Mouse (Mus musculus) midbrain, embryonic 11.5 days (tissue): ENCODE data around the gene Fbxw8. TPM values are rescaled to one million over a fixed set of nuclear protein-coding genes. Genes with fewer than 3 reads are reported as not detected.

Experiments
- ATAC-seq: fragments of 200-750 bp; cut with Nextera tagmentation; 2 replicates; pipeline ENCODE4 v1.8.0; 2017; ENCODE audit warnings: moderate TSS enrichment, moderate library complexity; ENCODE audit not compliant: low FRiP score
- DNase-seq: peaks from one replicate; pipeline ENCODE4 v3.0.0; 2015; ENCODE audit warnings: low spot score; ENCODE audit errors: missing footprints
- H3K27ac ChIP-seq: fragments of 300-500 bp; sonication (generic); 2 replicates; pipeline ENCODE4 v1.5.1; 2014; ENCODE audit warnings: low read depth, low read length
- H3K27me3 ChIP-seq: fragments of 300-500 bp; sonication (generic); 2 replicates; pipeline ENCODE4 v1.6.1; 2014; ENCODE audit warnings: mild to moderate bottlenecking, low read length, moderate library complexity, mixed read lengths; ENCODE audit not compliant: control insufficient read depth, insufficient read depth
- H3K36me3 ChIP-seq: fragments of 300-500 bp; sonication (generic); 2 replicates; pipeline ENCODE4 v1.6.1; 2014; ENCODE audit warnings: mild to moderate bottlenecking, low read length, moderate library complexity, mixed read lengths; ENCODE audit not compliant: control insufficient read depth, insufficient read depth
- H3K4me1 ChIP-seq: fragments of 300-500 bp; sonication (generic); 2 replicates; pipeline ENCODE4 v1.6.1; 2014; ENCODE audit warnings: low read length; ENCODE audit not compliant: control insufficient read depth, insufficient read depth
- H3K4me2 ChIP-seq: fragments of 300-500 bp; sonication (generic); 2 replicates; pipeline ENCODE4 v1.6.1; 2014; ENCODE audit warnings: mild to moderate bottlenecking, moderate library complexity
- H3K4me3 ChIP-seq: fragments of 300-500 bp; sonication (generic); 2 replicates; pipeline ENCODE4 v1.5.1; 2014; ENCODE audit warnings: low read depth, low read length
- H3K9ac ChIP-seq: fragments of 300-500 bp; sonication (generic); 2 replicates; pipeline ENCODE4 v1.6.1; 2014; ENCODE audit warnings: low read length
- H3K9me3 ChIP-seq: fragments of 300-500 bp; sonication (generic); 2 replicates; pipeline ENCODE4 v1.6.1; 2016; ENCODE audit warnings: low read length; ENCODE audit not compliant: control insufficient read depth
- WGBS: fragments of 180-500 bp; shearing (Covaris S2); extraction: QIAGEN DNeasy Blood & Tissue Kit; methylation state at CpG from one replicate; pipeline ENCODE4 v1.1.7; 2014; 5-methylcytosine and 5-hydroxymethylcytosine counted together
- polyA plus RNA-seq: library from polyadenylated mRNA; unstranded; fragments of >200 nt; fragmentation: Nextera tagmentation; extraction: Ambion mirVana; gene quantifications from 2 replicates; pipeline ENCODE4 v1.2.1, GENCODE M21; 2014

Fbxw8 gene
- polyA plus RNA-seq, 1 experiment from 2014 or later, result 21.1 TPM

GRCm38 (mm10) chr5:118165462-118165861 is 10.2 kb upstream of the Fbxw8 start:
- Histone ChIP-seq H3K27me3 (peaks cover 31% of the 10 kb centered on the region), H3K9me3 (no peaks in the 10 kb centered on the region), H3K36me3 (no peaks in the 10 kb centered on the region), H3K4me2 (no peak overlapping the region), H3K27ac (no peak overlapping the region), H3K9ac (no peak overlapping the region), H3K4me3 (no peak overlapping the region), H3K4me1 (0 out of 2 replicates have a peak, but pooled peaks cover 3% of the 10 kb centered on the region)
- DNase-seq (no peak), ATAC-seq (no peak)

GRCm38 (mm10) chr5:118164581-118164980 is 9.3 kb upstream of the Fbxw8 start, which contains the start of gene Hrk:
Gene Hrk, plus strand, starts transcription at chr5:118164648.
- H3K9me3 ChIP-seq, result no peaks in the 10 kb centered on the region
- no peak within 1 kb of the TSS for H3K4me3 ChIP-seq
- no peak within 1 kb of the TSS for H3K9ac ChIP-seq
- ATAC-seq (no peak), DNase-seq (no peak)
- no peak within 1 kb of the TSS for H3K4me2 ChIP-seq
- no peaks in the 10 kb centered on the region for H3K4me1 ChIP-seq
- peaks cover 22% of the 10 kb centered on the region for H3K27me3 ChIP-seq
- no peak within 1 kb of the TSS for H3K27ac ChIP-seq
- 75% methylated on average over 12 of the region's 12 CpGs for WGBS
- no peaks in the 10 kb centered on the region for H3K36me3 ChIP-seq

GRCm38 (mm10) chr5:118160691-118161090 is 5.4 kb upstream of the Fbxw8 start:
- H3K27me3 ChIP-seq, result peaks cover 3% of the 10 kb centered on the region; the same call in 1 of the 2 replicates
- no peaks in the 10 kb centered on the region for H3K4me1 ChIP-seq
- H3K9me3 ChIP-seq, result no peaks in the 10 kb centered on the region
- H3K9ac ChIP-seq, result no peak overlapping the region
- no peak for ATAC-seq
- no peak for DNase-seq
- H3K4me3 ChIP-seq, result no peak overlapping the region
- H3K36me3 ChIP-seq, result no peaks in the 10 kb centered on the region
- H3K27ac ChIP-seq, result no peak overlapping the region
- 49% methylated on average over 4 of the region's 4 CpGs for WGBS
- H3K4me2 ChIP-seq, result no peak overlapping the region

- 57% methylated on average over 4 of the region's 4 CpGs for WGBS
- ATAC-seq, result no peak
- H3K9ac ChIP-seq, result no peak overlapping the region
- no peaks in the 10 kb centered on the region for H3K27me3 ChIP-seq
- no peak for DNase-seq
- no peaks in the 10 kb centered on the region for H3K36me3 ChIP-seq
- no peak overlapping the region for H3K4me3 ChIP-seq
- H3K9me3 ChIP-seq, result no peaks in the 10 kb centered on the region
- no peak overlapping the region for H3K4me2 ChIP-seq
- H3K4me1 ChIP-seq, result peaks cover 5% of the 10 kb centered on the region
- H3K27ac ChIP-seq, result no peak overlapping the region
Observed at GRCm38 (mm10) chr5:118156976-118157375, 1.7 kb upstream of the Fbxw8 start.

- ATAC-seq, result peak; percentile 46; the same call in 1 of the 2 replicates
- Histone ChIP-seq H3K27me3 (no peaks in the 10 kb centered on the region), H3K4me3 (peak overlapping the region; percentile 97), H3K4me2 (peak overlapping the region; percentile 73), H3K36me3 (no peaks in the 10 kb centered on the region), H3K9me3 (no peaks in the 10 kb centered on the region), H3K27ac (no peak overlapping the region), H3K9ac (peak overlapping the region; percentile 92), H3K4me1 (peaks cover 5% of the 10 kb centered on the region)
- WGBS, result 20% methylated on average over 9 of the region's 9 CpGs
- DNase-seq, result no peak
Observed at GRCm38 (mm10) chr5:118155565-118155947, 292 bp upstream of the Fbxw8 start.

GRCm38 (mm10) chr5:118149711-118150110 is 5.6 kb downstream of the Fbxw8 start:
- Histone ChIP-seq H3K36me3 (no peaks in the 10 kb centered on the region), H3K27ac (no peak overlapping the region), H3K27me3 (no peaks in the 10 kb centered on the region), H3K9ac (no peak overlapping the region), H3K9me3 (no peaks in the 10 kb centered on the region), H3K4me3 (no peak overlapping the region), H3K4me1 (peaks cover 5% of the 10 kb centered on the region), H3K4me2 (no peak overlapping the region)
- 86% methylated on average over 3 of the region's 3 CpGs for WGBS
- peak; percentile 59 for DNase-seq
- no peak for ATAC-seq

- no peak overlapping the region for H3K9ac ChIP-seq
- H3K27me3 ChIP-seq, result no peaks in the 10 kb centered on the region
- H3K9me3 ChIP-seq, result no peaks in the 10 kb centered on the region
- no peak overlapping the region for H3K4me3 ChIP-seq
- no peak overlapping the region for H3K4me2 ChIP-seq
- DNase-seq, result peak; percentile 17
- no peaks in the 10 kb centered on the region for H3K36me3 ChIP-seq
- no peaks in the 10 kb centered on the region for H3K4me1 ChIP-seq
- 88% methylated on average over 10 of the region's 10 CpGs for WGBS
- ATAC-seq, result no peak
- H3K27ac ChIP-seq, result no peak overlapping the region
Observed at GRCm38 (mm10) chr5:118147264-118147663, 8.0 kb downstream of the Fbxw8 start.

GRCm38 (mm10) chr5:118145999-118146679 is 9.1 kb downstream of the Fbxw8 start:
- DNase-seq (peak; percentile 31), ATAC-seq (no peak)
- Histone ChIP-seq H3K36me3 (no peaks in the 10 kb centered on the region), H3K4me2 (no peak overlapping the region), H3K4me3 (no peak overlapping the region), H3K9me3 (no peaks in the 10 kb centered on the region), H3K4me1 (no peaks in the 10 kb centered on the region), H3K27ac (no peak overlapping the region), H3K9ac (no peak overlapping the region), H3K27me3 (no peaks in the 10 kb centered on the region)
- 88% methylated on average over 15 of the region's 15 CpGs for WGBS

GRCm38 (mm10) chr5:118145458-118145857 is 9.8 kb downstream of the Fbxw8 start:
- Histone ChIP-seq H3K27me3 (no peaks in the 10 kb centered on the region), H3K9ac (no peak overlapping the region), H3K27ac (no peak overlapping the region), H3K36me3 (no peaks in the 10 kb centered on the region), H3K4me1 (no peaks in the 10 kb centered on the region), H3K4me2 (no peak overlapping the region), H3K9me3 (no peaks in the 10 kb centered on the region), H3K4me3 (no peak overlapping the region)
- DNase-seq (no peak), ATAC-seq (no peak)
- 92% methylated on average over 3 of the region's 3 CpGs for WGBS
